Mouse (Mus musculus) heart, embryonic 15.5 days (tissue): ENCODE measurements around the gene Zdhhc5. TPM values are rescaled to one million over a fixed set of nuclear protein-coding genes. Genes with fewer than 3 reads are reported as not detected.
"Not testable (repeated sequence)": the region's sequence is repeated elsewhere in the genome, so short reads cannot be mapped to it uniquely, and the experiment has no call there.

Experiments
- ATAC-seq: fragments of 200-750 bp; cut with Nextera tagmentation; replicated peaks from 2 replicates; pipeline ENCODE4 v1.8.0; 2017; ENCODE audit warnings: low read depth, moderate TSS enrichment; ENCODE audit not compliant: insufficient number of reproducible peaks, insufficient read depth, low FRiP score
- H3K27ac ChIP-seq: fragments of 300-500 bp; sonication (generic); 2 replicates; pipeline ENCODE4 v1.5.1; 2015; ENCODE audit warnings: mild to moderate bottlenecking, inconsistent platforms
- H3K27me3 ChIP-seq: fragments of 300-500 bp; sonication (generic); 2 replicates; pipeline ENCODE4 v1.6.1; 2015; ENCODE audit warnings: inconsistent platforms
- H3K36me3 ChIP-seq: fragments of 300-500 bp; sonication (generic); 2 replicates; pipeline ENCODE4 v1.6.1; 2015; ENCODE audit warnings: mild to moderate bottlenecking, inconsistent platforms
- H3K4me1 ChIP-seq: fragments of 300-500 bp; sonication (generic); replicated peaks from 2 replicates; pipeline ENCODE4 v1.6.1; 2015; ENCODE audit warnings: inconsistent platforms
- H3K4me2 ChIP-seq: fragments of 300-500 bp; sonication (generic); 2 replicates; pipeline ENCODE4 v1.6.1; 2015; ENCODE audit warnings: inconsistent platforms, mild to moderate bottlenecking, moderate library complexity
- H3K4me3 ChIP-seq: fragments of 300-500 bp; sonication (generic); 2 replicates; pipeline ENCODE4 v1.5.1; 2015; ENCODE audit warnings: mild to moderate bottlenecking, inconsistent platforms
- H3K9ac ChIP-seq: fragments of 300-500 bp; sonication (generic); 2 replicates; pipeline ENCODE4 v1.6.1; 2015; ENCODE audit warnings: mild to moderate bottlenecking, inconsistent platforms
- H3K9me3 ChIP-seq: fragments of 300-500 bp; sonication (generic); replicated peaks from 2 replicates; pipeline ENCODE4 v1.6.1; 2016; ENCODE audit warnings: inconsistent platforms
- WGBS: fragments of 180-500 bp; shearing (Covaris S2); methylation state at CpG from one replicate; pipeline ENCODE4 v1.1.7; 2015; ENCODE audit warnings: mixed read lengths; 5-methylcytosine and 5-hydroxymethylcytosine counted together
- polyA plus RNA-seq: library from polyadenylated mRNA; unstranded; fragments of >200 nt; fragmentation: Nextera tagmentation; extraction: Ambion mirVana; gene quantifications from 2 replicates; pipeline ENCODE4 v1.2.1, GENCODE M21; 2015

Gene Zdhhc5
- polyA plus RNA-seq, 1 experiment from 2014 or later, result 20.2 TPM

DNA sequence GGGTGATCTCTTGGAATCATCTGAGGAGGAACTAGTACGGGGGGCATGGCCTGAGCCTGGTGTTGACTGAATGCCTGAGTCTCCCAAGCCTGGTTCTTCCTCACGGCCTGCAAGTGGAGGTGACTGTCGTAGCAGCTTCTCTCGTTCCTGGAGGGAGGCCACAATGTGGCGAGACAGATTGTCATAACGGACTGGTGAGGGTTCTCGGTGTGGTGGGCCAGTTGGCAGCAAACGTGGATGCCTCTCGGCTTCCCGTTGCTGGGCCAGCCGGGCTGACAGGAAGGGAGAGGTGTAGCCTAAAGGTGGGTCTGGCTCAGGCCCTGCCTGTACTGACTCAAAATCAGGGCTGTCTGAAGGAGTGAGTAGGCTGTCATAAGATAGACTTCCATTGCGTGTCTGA is 24.9 kb downstream of the Zdhhc5 start:
- ATAC-seq, result no peak
- H3K27me3 ChIP-seq, result no peaks in the 10 kb centered on the region
- 89% methylated on average over 12 of the region's 12 CpGs for WGBS
- no peak overlapping the region for H3K27ac ChIP-seq
- H3K9ac ChIP-seq, result no peak overlapping the region
- H3K36me3 ChIP-seq, result peaks cover 89% of the 10 kb centered on the region
- no peak overlapping the region for H3K4me2 ChIP-seq
- no peaks in the 10 kb centered on the region for H3K9me3 ChIP-seq
- H3K4me1 ChIP-seq, result no peaks in the 10 kb centered on the region
- no peak overlapping the region for H3K4me3 ChIP-seq

DNA sequence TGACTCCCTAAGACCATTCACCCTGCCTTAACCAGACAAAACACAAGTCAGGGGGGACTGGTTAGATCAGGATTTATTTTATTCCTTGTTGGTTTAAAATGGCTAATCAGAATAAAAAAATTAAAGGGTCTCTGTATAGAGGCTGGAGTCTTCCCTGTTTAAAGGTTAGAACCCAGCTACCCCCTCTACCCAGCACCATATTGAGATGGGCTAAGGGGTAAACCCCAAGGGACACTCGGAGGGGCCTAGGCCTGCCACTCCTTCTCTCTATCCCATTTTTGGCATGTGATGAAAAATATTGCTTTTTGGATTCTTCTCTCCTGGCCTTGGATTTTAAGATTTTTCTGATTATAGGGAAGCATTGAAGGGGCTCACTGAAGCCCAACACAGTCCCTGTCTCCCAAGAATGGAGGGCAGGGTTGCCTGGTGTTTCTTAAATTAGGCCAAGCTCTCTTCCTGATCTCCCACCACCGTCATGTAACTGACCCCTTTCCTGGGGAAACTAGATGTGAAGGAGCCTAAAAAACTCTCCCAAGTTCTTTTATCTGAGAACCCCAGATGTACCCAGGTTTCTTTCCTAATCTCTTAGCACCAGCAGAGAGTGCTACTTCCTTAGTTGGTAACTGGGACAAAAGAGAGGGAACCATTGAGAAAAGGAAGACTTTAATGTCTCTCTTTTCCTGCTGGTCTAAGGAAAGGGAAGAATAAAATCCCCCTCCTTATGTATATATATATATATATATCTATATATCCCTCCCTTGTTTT is 26.7 kb downstream of the Zdhhc5 start:
- Histone ChIP-seq H3K36me3 (peaks cover 77% of the 10 kb centered on the region), H3K27me3 (no peaks in the 10 kb centered on the region), H3K9ac (no peak overlapping the region), H3K9me3 (no peaks in the 10 kb centered on the region), H3K4me2 (no peak overlapping the region), H3K27ac (no peak overlapping the region), H3K4me3 (no peak overlapping the region), H3K4me1 (no peaks in the 10 kb centered on the region)
- WGBS, result 73% methylated on average over 2 of the region's 2 CpGs
- no peak for ATAC-seq

- Histone ChIP-seq H3K27me3 (no peaks in the 10 kb centered on the region), H3K36me3 (peaks cover 27% of the 10 kb centered on the region), H3K9me3 (no peaks in the 10 kb centered on the region), H3K9ac (no peak overlapping the region), H3K4me1 (peaks cover 11% of the 10 kb centered on the region), H3K4me3 (no peak overlapping the region), H3K27ac (no peak overlapping the region; the same call in 1 of the 2 replicates), H3K4me2 (no peak overlapping the region)
- WGBS, result 30% methylated on average over 6 of the region's 6 CpGs
- no peak for ATAC-seq
These were observed 32.3 kb downstream of the Zdhhc5 start for GRCm38 (mm10) chr2:84682605-84683183.

DNA sequence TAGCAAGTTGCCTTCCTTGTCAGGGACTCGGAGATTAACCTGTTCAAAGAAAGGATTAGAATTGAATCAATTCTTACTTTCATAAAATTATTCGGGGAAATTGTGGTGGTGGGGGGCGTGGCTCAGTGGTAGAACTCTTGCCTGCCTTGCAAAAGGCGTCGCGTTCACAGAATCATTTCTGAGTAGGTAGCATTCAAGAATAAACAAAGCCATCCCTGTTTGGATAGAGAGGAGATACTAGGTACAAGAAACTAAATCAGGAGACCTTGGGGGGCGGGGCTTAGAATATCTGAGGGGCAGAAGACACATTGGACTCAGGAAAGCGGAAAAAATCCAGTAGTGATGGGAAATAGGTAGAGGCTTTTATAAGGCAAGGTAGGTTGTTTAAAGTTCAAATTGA is 36.0 kb downstream of the Zdhhc5 start, which contains the start of gene Tmx2:
TSS of gene Tmx2 (minus strand) at position 125 of the 400 bp plus-strand sequence.
- Histone ChIP-seq H3K4me3 (peak within 1 kb of the TSS; percentile 99), H3K9me3 (no peaks in the 10 kb centered on the region), H3K27me3 (no peaks in the 10 kb centered on the region), H3K27ac (peak within 1 kb of the TSS; percentile 78), H3K9ac (peak within 1 kb of the TSS; percentile 91), H3K4me1 (peaks cover 27% of the 10 kb centered on the region), H3K4me2 (peak within 1 kb of the TSS; percentile 85), H3K36me3 (peaks cover 24% of the 10 kb centered on the region)
- ATAC-seq, result no peak
- 13% methylated on average over 8 of the region's 8 CpGs for WGBS

GRCm38 (mm10) chr2:84677968-84678880 is 36.8 kb downstream of the Zdhhc5 start, which contains the start of the genes Gm28635 and Med19:
Gene Gm28635 (minus strand): TSS chr2:84678041.
Gene Med19 (plus strand): TSS chr2:84678402.
- H3K36me3 ChIP-seq, result peaks cover 29% of the 10 kb centered on the region
- ATAC-seq, result peak; percentile 99
- H3K4me1 ChIP-seq, result peaks cover 27% of the 10 kb centered on the region
- no peaks in the 10 kb centered on the region for H3K9me3 ChIP-seq
- under 1% methylated on average over 44 of the region's 44 CpGs for WGBS
- H3K27me3 ChIP-seq, result no peaks in the 10 kb centered on the region
- peak within 1 kb of the TSS; percentile 99 for H3K4me3 ChIP-seq
- H3K9ac ChIP-seq, result peak within 1 kb of the TSS; percentile 91
- peak within 1 kb of the TSS; percentile 85 for H3K4me2 ChIP-seq
- peak within 1 kb of the TSS; percentile 78 for H3K27ac ChIP-seq

- H3K9ac ChIP-seq, result peak overlapping the region; percentile 69
These were observed 37.6 kb downstream of the Zdhhc5 start for GRCm38 (mm10) chr2:84677270-84677967.

GRCm38 (mm10) chr2:84671535-84671934 is 43.4 kb downstream of the Zdhhc5 start:
- 54% methylated on average over 4 of the region's 5 CpGs for WGBS
- H3K4me2 ChIP-seq, result peak overlapping the region; percentile 79; the same call in 1 of the 2 replicates

More at GRCm38 (mm10) chr2:84677270-84677967, 37.6 kb downstream of the Zdhhc5 start:
- Histone ChIP-seq H3K27ac (peak overlapping the region; percentile 78), H3K36me3 (peaks cover 37% of the 10 kb centered on the region), H3K27me3 (no peaks in the 10 kb centered on the region), H3K4me2 (peak overlapping the region; percentile 71), H3K4me1 (peaks cover 22% of the 10 kb centered on the region), H3K9me3 (no peaks in the 10 kb centered on the region), H3K4me3 (peak overlapping the region; percentile 99)
- peak; percentile 51 for ATAC-seq
- WGBS, result 6% methylated on average over 22 of the region's 22 CpGs

DNA sequence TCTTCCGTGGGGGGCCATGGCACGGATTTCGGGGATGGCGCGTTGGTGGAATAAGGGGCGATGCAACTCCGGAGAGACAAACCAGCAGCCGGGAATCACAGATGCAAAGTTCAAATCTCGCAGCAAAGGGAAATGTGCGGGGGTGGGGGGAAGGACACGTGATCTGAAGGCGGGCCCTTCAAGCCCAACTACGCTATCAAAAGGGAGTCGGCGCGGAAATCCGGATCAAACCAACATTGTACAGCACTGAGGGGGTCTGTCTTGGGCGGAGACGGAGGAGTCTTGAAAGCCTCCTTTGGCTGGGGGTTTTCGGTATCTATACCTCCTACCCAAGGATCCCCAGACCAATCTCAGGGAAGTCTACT is 44.4 kb downstream of the Zdhhc5 start, which contains the start of gene Selenoh:
TSS of gene Selenoh (minus strand) at position 202 of the 365 bp plus-strand sequence.
- WGBS, result 0% methylated on average over 20 of the region's 20 CpGs
- no peaks in the 10 kb centered on the region for H3K9me3 ChIP-seq
- H3K4me1 ChIP-seq, result peaks cover 14% of the 10 kb centered on the region
- peaks cover 38% of the 10 kb centered on the region for H3K36me3 ChIP-seq
- peak; percentile 92 for ATAC-seq
- H3K9ac ChIP-seq, result peak within 1 kb of the TSS; percentile 96
- H3K27ac ChIP-seq, result peak within 1 kb of the TSS; percentile 92
- peak within 1 kb of the TSS; percentile 79 for H3K4me2 ChIP-seq
- no peaks in the 10 kb centered on the region for H3K27me3 ChIP-seq
- peak within 1 kb of the TSS; percentile 97 for H3K4me3 ChIP-seq

More at GRCm38 (mm10) chr2:84671535-84671934, 43.4 kb downstream of the Zdhhc5 start:
- not testable (repeated sequence) for H3K9me3 ChIP-seq, ATAC-seq, H3K27me3 ChIP-seq, H3K4me3 ChIP-seq, H3K9ac ChIP-seq
- Histone ChIP-seq H3K36me3 (peaks cover 47% of the 10 kb centered on the region), H3K27ac (peak overlapping the region; percentile 92), H3K4me1 (peaks cover 22% of the 10 kb centered on the region)

DNA sequence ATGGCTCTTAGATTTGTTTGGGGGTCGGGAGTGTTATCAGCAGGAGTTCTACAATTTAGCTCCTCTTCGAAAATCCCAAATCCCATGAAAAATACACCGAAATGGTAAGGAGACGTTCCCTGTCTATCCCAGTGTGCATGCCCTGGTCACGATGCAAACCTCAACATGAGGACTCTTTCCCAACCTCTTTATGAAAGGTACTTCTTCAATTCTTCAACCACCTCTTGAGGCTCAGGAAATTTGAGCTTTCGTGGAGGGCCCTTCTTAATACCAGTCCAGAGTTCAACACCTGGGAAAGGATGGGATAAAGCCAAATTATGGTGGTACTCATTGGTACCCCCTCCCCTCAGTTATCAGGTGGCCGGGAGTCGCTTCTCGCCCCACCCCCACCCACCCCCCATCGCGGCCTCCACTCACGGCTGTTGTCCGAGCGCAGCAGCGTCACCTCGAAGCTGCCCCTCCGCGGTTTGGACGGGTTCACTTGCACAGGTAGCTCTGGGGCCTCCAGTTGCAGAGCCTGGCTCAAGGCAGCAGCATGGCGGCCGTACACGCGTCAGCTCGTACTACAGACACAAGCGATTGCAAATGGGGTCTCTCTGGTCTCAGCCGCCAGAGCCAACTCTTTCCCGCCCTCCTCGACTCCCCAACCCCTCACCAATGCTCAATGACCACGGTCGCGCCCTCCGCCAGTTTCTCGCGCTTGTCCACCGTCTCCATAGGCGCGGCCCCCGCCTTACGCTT is 45.0 kb downstream of the Zdhhc5 start:
- Histone ChIP-seq H3K36me3 (peaks cover 33% of the 10 kb centered on the region), H3K27me3 (no peaks in the 10 kb centered on the region), H3K27ac (peak overlapping the region; percentile 92), H3K4me1 (peaks cover 14% of the 10 kb centered on the region), H3K9me3 (no peaks in the 10 kb centered on the region), H3K9ac (peak overlapping the region; percentile 96), H3K4me3 (peak overlapping the region; percentile 97), H3K4me2 (peak overlapping the region; percentile 79)
- 4% methylated on average over 39 of the region's 39 CpGs for WGBS
- ATAC-seq, result peak; percentile 63

DNA sequence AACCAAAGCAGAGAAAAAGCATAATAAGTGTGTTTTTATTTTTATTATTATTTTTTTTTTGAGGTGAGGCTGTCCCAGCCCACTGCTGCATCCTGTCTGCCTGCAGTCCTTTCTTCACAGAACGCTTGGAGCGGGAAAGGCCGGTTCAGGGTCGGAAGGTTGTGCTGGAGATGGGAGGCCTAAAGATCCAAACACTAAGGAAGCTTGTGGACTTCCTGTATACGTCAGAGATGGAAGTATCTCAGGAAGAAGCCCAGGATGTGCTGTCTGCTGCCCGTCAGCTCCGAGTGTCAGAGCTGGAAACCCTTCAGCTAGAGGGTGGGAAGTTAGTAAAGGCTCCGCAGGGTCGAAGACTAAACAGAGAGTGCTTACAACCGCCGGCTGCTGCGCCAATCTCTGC is 48.9 kb downstream of the Zdhhc5 start:
- Histone ChIP-seq H3K27me3 (no peaks in the 10 kb centered on the region), H3K27ac (peak overlapping the region; percentile 58), H3K9me3 (no peaks in the 10 kb centered on the region), H3K9ac (no peak overlapping the region), H3K36me3 (peaks cover 8% of the 10 kb centered on the region; the same call in 1 of the 2 replicates), H3K4me2 (no peak overlapping the region), H3K4me1 (peaks cover 13% of the 10 kb centered on the region), H3K4me3 (no peak overlapping the region)
- WGBS, result 53% methylated on average over 12 of the region's 12 CpGs
- ATAC-seq, result no peak
